Mouse (Mus musculus) adrenal gland, adult 10 weeks (tissue): ENCODE measurements around the gene Dand5. TPM values are rescaled to one million over a fixed set of nuclear protein-coding genes. Genes with fewer than 3 reads are reported as not detected.

Experiments used
- polyA plus RNA-seq: library from polyadenylated mRNA; stranded (reverse); fragments of 350-450 nt; fragmentation: Illumina TruSeq; extraction: RNeasy Lipid Tissue Mini Kit (QIAGEN cat#74804); gene quantifications from one replicate; pipeline ENCODE4 v1.2.3, GENCODE M21; 2014; ENCODE audit warnings: low read depth, low replicate concordance

Gene Dand5
- 5.4 TPM for polyA plus RNA-seq

GRCm38 (mm10) chr8:84822723-84823122 is at the start of gene Dand5:
Gene Dand5 (minus strand): TSS chr8:84822823.

GRCm38 (mm10) chr8:84871376-84872308 is 49.0 kb upstream of the Dand5 start, which contains the start of gene Syce2:
Gene Syce2 (plus strand): TSS chr8:84872111.

GRCm38 (mm10) chr8:84856864-84857441 is 34.3 kb upstream of the Dand5 start, which contains the start of gene Farsa:
Gene Farsa (plus strand): TSS chr8:84856989.

GRCm38 (mm10) chr8:84846722-84847572 is 24.3 kb upstream of the Dand5 start, which contains the start of gene Calr:
Gene Calr (minus strand): TSS chr8:84846934.

GRCm38 (mm10) chr8:84840248-84840999 is 17.8 kb upstream of the Dand5 start, which contains the start of gene Rad23a:
Gene Rad23a (minus strand): TSS chr8:84840665.

GRCm38 (mm10) chr8:84831490-84831889 is 8.9 kb upstream of the Dand5 start, which contains the start of gene Gadd45gip1:
Gene Gadd45gip1 (plus strand): TSS chr8:84831522.

GRCm38 (mm10) chr8:84799999-84800831 is 22.4 kb downstream of the Dand5 start, which contains the start of gene Nfix:
Gene Nfix (minus strand): TSS chr8:84800344.

Other genes starting within 250 kb of the Dand5 start
- gene Ier2, start 160.0 kb downstream of the Dand5 start, polyA plus RNA-seq, result 2.4 TPM
- 9.4 TPM for gene Trmt1, start 136.5 kb downstream of the Dand5 start, polyA plus RNA-seq
- gene Nacc1, start 135.0 kb downstream of the Dand5 start, polyA plus RNA-seq, result 3.7 TPM
- gene Lyl1, start 121.4 kb downstream of the Dand5 start, polyA plus RNA-seq, result not detected
- not detected for gene G430095P16Rik, start 99.8 kb downstream of the Dand5 start, polyA plus RNA-seq
- gene Nfix, start 22.5 kb downstream of the Dand5 start, polyA plus RNA-seq, result 13.9 TPM
- 2.3 TPM for gene Gadd45gip1, start 8.7 kb upstream of the Dand5 start, polyA plus RNA-seq
- 9.2 TPM for gene Rad23a, start 17.8 kb upstream of the Dand5 start, polyA plus RNA-seq
- 638 TPM for gene Calr, start 24.1 kb upstream of the Dand5 start, polyA plus RNA-seq
- 4.7 TPM for gene Farsa, start 34.2 kb upstream of the Dand5 start, polyA plus RNA-seq
- 6.2 TPM for gene Syce2, start 49.3 kb upstream of the Dand5 start, polyA plus RNA-seq
- 51.8 TPM for gene Gcdh, start 71.1 kb upstream of the Dand5 start, polyA plus RNA-seq
- gene Klf1, start 79.1 kb upstream of the Dand5 start, polyA plus RNA-seq, result not detected
- gene Dnase2a, start 85.7 kb upstream of the Dand5 start, polyA plus RNA-seq, result 10.7 TPM
- gene Mast1, start 114.5 kb upstream of the Dand5 start, polyA plus RNA-seq, result not detected
- not detected for gene Rtbdn, start 124.2 kb upstream of the Dand5 start, polyA plus RNA-seq
- not detected for gene Gm49661, start 146.6 kb upstream of the Dand5 start, polyA plus RNA-seq
- 79.1 TPM for gene Prdx2, start 146.8 kb upstream of the Dand5 start, polyA plus RNA-seq
- gene Rnaseh2a, start 146.9 kb upstream of the Dand5 start, polyA plus RNA-seq, result 7.6 TPM
- gene Junb, start 155.9 kb upstream of the Dand5 start, polyA plus RNA-seq, result 0.99 TPM
- 1.8 TPM for gene Hook2, start 167.8 kb upstream of the Dand5 start, polyA plus RNA-seq
- gene Best2, start 191.7 kb upstream of the Dand5 start, polyA plus RNA-seq, result not detected
- 16.1 TPM for gene Asna1, start 202.5 kb upstream of the Dand5 start, polyA plus RNA-seq
- gene Trir, start 204.0 kb upstream of the Dand5 start, polyA plus RNA-seq, result 15.8 TPM
- gene Tnpo2, start 214.1 kb upstream of the Dand5 start, polyA plus RNA-seq, result 18.2 TPM
- gene Fbxw9, start 237.2 kb upstream of the Dand5 start, polyA plus RNA-seq, result 1.0 TPM
- gene Gm5741, start 245.2 kb upstream of the Dand5 start, polyA plus RNA-seq, result not detected
- 14.2 TPM for gene Dhps, start 248.9 kb upstream of the Dand5 start, polyA plus RNA-seq